Mouse (Mus musculus): ENCODE data around the gene Itsn1. TPM values are rescaled to one million over a fixed set of nuclear protein-coding genes. Genes with fewer than 3 reads are reported as not detected.

The Itsn1 gene
- total RNA-seq, 1 experiment from 2014 or later = 39.3 TPM

DNA sequence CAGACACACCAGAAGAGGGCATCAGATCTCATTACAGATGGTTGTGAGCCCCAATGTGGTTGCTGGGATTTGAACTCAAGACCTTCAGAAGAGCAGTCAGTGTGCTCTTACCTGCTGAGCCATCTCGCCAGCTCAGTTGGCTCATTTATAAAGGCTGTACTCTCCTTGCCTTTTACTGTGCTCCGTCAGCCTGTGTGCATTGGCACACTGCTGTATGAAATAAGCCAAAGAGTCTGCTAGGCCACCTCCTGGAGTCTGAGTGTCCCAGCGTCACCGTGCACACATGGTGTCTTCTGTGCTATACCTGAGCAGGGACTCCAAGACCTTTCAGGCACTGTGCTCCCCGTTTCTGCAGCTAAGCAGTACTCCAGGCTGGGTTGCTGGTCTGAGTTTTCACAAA lies 40.8 kb downstream of the Itsn1 start:
- DNase-seq = no peak

DNA sequence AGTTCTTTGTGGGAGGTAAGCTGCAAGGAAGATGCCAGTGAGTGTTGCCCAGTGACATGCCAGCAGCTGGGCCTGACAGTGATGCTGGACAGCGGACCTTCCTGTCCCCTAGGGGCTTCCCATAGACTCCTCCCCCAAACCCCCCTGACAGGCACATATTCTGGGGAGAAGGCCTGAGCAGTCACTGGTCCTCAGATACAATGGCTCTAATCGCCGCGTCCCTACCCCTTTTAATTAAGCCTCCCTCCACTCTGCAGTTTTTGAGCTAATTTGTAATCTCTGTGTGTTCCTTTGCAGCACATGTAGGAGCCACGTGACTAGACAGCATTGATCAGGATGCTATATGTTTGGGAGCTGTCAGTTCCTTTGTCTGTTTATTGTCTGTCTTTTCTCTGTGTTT lies 41.6 kb downstream of the Itsn1 start:
- no peak for DNase-seq

DNA sequence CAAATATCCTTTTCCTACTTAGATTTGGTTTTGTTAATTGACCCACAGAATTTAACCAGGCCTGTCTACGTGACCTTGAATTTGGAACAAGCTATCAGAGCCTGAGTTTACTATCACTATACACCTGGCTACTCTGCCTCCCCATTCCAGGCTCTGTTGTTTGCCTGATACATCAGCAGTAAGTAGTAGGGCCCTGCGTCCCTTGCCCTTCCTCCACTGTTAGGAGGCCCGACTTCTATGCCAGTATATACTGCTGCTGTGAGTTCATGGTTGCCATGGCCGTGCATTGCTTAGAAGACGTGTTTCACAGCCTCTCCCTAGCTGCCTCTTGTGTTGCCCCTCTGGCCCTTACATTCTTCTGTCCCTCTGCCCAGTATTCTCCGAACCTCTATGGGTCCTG lies 42.3 kb downstream of the Itsn1 start:
- no peak for DNase-seq

DNA sequence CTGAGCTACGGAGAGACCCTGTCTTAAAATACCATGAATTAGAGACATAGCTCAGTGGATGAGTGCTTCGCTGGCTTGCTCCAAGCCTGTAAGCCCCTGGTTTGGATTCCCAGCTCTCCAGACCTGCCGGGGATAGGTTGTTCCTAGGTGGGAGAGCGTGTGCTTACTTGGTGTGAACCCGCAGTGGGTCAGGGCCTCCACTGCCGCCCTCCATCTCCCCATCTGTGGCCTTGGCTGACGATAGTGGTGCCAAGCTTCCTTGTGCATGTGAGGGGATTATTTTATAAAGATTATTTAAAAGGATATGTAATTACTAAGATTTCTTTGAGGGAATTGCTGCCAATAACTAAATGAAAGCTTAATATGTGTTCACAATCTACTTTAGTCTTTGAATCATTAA lies 43.5 kb downstream of the Itsn1 start:
- no peak for DNase-seq

DNA sequence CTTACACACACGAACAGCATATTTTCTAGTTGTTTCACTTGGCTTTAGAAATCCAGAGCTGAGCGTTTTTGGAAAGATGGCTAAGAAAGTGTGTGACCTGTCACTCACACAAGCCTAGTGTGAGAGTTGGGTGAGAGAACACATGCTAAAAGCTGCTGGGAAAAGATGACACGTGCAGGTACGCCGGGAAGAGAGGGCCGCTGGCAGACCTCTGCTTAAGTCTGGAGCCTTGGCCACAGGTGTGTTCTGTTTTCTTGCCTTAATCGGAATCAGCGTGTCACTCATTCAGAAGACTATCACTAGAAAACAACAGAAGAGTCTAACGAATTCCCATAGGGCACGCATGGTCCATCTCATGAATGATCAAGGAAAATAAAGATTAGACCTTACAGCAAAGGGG lies 50.5 kb downstream of the Itsn1 start:
- no peak for DNase-seq

- no peak for DNase-seq
These were observed 51.1 kb downstream of the Itsn1 start for GRCm38 (mm10) chr16:91780151-91780550.

DNA sequence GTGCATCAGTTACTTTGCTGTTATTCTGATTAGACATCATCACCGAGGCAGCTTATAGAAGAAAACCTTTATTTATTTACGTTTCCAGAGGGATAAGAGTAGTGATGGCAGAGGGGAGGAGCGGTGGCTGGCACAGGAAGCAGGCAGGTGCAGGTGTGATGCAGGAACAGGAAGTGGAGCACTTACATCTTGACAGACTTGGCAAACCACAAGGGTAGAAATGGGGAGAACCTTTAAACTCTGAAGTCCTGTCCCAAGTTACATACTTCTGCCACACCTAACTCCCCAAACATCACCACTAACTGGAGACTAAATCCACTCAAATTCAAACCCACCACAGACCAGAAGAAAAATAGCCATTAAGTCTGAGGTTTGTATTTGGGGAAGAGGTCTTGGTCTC lies 51.7 kb downstream of the Itsn1 start:
- no peak for DNase-seq

DNA sequence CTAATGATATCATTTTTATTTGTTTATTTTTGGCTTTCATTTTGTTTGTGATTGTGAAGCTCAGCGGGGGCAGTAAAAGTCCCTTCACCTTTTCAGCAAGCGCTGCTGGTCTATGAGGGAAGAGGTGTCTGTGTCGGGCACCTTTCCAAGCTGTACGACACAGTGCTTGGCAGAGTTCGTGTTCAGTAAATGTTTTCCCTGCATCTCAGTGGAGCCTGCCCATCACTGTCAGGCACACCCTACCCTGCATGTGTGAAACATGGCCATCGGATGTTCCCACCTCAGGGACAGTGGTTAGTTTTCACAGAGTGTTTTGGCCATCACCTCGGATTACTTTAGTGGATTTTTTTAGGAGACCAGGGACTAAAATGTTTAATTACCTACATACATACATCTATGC lies 54.1 kb downstream of the Itsn1 start:
- DNase-seq = no peak

DNA sequence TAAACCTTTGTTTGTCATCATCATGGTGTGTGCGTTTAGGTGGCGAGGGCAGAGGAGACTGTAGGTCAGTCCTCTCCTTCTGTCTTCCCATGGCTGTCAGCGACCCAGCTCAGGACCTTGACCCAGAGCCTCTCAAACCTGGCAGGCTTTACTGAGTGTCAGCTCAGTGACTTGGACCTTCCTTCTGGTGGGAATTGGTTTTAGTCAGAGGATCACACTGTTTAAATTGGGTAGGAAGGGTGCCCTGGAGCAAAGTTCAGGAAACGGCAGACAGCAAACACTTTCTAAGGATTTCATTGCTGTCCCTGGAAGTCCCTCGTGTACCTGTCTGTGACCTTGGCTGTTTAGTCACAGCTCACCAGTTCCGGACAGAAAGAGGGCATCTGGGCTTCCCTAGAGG lies 55.2 kb downstream of the Itsn1 start:
- no peak for DNase-seq

DNA sequence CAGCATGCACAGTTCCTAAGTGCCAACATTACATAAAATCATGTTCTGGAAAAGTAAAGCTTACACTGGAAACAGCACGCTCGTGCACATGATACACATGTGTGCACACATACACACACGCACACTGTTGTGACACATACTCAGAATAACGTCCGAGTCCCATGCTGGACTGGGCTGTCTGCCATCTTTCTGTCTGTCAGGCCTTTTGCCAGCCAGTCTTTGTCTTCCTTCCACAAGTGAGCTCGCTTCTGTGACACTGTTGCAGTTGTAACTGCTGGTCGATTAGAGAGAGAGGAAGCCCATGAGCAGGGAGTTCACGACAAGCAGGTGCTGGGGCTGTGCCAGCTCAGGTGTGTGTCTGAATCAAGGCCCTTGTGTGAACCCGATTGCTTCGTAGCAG lies 57.3 kb downstream of the Itsn1 start:
- peak; percentile 47 for DNase-seq

DNA sequence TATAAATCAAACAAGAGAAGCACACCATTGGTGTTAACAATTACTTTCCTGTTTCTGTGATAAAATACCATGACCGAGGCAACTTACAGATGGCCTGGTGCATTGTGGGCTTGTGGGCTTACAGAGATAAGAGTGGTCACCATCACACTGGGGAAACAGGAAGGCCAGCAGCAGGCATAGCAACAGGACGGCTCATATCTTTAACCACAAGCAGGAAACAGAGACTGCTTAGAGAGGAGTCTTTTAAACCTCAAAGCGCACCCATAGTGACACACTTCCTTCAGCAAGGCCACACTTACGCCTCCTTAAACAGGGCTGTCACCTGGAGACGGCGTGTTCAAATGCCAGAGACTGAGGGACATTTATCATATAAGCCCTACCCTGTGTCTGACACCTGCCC lies 60.6 kb downstream of the Itsn1 start:
- no peak for DNase-seq

- DNase-seq = no peak
These were observed 63.6 kb downstream of the Itsn1 start for GRCm38 (mm10) chr16:91792477-91793196.

- DNase-seq = peak; percentile 56
These were observed 64.6 kb downstream of the Itsn1 start for GRCm38 (mm10) chr16:91793507-91794278.

- DNase-seq = peak; percentile 30
These were observed 65.2 kb downstream of the Itsn1 start for GRCm38 (mm10) chr16:91794306-91794705.

DNA sequence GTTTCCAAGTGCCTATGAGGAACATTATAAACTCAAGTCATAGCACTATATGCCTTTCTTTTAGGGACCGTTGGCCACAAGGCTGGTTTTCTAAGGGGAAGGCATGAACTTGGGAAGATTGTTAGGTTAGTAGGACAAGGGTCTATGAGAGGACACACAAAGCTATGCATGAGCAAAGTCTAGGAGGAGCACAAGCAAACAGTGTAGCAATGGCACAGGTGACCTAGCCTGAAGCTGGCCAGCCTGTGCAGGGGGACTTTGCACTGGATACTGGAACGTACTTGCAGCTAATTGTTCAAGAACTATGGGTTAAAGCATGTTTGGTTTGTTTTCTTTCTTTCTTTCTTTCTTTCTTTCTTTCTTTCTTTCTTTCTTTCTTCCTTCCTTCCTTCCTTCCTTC lies 66.0 kb downstream of the Itsn1 start:
- DNase-seq = no peak

DNA sequence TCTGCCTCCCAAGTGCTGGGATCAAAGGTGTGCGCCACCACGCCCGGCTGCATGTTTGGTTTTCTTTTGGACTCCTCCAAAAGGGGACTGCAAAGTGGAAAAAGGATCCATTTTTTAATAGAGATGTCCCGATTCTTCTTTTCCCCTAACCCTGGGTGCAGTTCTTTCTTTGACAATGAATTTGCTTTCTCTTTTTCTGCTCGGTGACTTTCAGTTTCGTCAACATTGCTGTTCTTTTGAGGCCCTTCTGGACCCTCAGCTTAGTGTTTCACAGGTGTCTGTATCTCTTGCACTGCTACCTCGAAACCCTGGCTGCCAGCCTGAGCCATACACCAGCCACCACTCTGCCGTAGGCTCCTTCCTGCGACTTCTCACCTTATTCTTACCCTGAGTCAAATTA lies 66.5 kb downstream of the Itsn1 start:
- DNase-seq = no peak

- no peak for DNase-seq
These were observed 72.3 kb downstream of the Itsn1 start for GRCm38 (mm10) chr16:91801426-91801825.

- DNase-seq = no peak
These were observed 73.5 kb downstream of the Itsn1 start for GRCm38 (mm10) chr16:91802461-91803062.

DNA sequence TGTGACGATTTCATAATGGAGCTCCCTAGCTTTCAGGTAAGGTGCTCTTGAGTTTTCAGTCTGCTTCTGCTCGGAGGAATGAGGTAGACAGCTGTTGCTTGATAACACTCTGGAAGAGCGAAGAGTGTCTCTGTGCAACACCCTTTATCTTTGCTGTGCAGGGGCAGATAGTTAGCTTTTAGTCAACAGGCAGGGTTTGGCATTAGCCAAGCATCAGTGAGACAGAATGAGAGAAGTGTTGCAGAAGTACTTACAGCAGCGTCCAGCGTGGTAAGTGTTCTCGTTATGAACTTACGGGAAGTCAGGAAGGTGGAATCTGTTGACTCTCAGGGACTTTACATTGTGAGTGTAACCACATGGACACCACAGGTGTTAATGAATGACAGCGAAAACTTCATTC lies 75.3 kb downstream of the Itsn1 start:
- no peak for DNase-seq

GRCm38 (mm10) chr16:91804831-91805230 lies 75.8 kb downstream of the Itsn1 start:
- DNase-seq = no peak

- no peak for DNase-seq
These were observed 81.2 kb downstream of the Itsn1 start for GRCm38 (mm10) chr16:91810235-91810634.

DNA sequence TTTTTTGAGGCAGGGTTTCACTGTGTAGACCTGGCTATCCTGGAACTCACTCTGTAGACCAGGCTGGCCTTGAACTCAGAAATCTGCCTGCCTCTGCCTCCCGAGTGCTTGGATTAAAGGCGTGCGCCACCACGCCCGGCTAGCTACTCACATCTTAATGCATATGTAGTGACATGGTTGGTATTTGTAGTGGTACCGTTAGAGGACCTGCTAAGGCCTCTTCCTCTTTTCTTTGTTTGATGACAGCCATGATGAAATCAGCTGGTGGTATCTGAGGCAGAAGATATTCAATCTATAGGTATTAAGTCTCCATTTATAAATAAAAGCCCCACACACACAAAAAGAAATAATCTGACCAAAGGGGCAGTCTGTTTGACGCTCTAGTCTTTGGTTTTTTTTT lies 82.3 kb downstream of the Itsn1 start:
- DNase-seq = no peak

DNA sequence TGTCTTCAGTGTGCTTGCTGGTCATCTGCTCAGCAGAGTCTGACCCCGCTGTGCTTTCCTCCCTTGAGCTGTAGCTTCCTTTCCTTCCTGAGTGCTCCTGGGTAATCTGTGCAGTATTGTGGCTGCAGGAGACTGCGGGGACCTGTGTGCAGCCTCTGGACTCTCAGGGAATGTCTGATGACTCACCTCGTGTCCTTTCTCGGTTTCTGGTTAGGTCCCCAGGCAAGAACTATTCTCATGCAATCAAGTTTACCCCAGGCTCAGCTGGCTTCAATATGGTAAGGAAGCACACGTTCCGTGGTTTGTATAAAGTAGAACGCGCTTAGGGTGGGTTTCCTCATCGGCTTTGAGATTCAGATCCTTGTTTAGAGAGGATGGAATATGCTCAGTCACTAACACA lies 82.8 kb downstream of the Itsn1 start:
- no peak for DNase-seq

DNA sequence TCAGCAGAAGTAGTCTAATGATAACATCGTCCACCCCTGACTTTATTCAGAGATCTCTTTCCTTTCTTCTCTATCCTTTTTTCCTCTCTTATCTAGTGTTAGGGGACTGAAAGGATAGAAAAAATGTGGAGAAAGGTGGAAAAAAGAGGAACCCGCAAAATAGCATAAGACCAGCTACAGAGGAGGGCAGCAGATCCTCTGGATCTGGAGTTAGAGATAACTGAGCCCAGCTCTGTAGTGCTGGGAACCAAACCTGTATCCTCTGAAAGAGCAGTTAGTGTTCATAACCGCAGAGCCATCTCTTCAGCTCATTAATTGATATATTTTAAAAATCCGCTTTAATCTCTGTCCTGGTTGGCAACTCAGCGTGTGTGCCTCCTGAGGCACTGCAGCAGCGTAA lies 84.5 kb downstream of the Itsn1 start:
- no peak for DNase-seq

Data from adrenal gland, postnatal 25 days (tissue).